Mouse (Mus musculus): Measurements from ENCODE around the gene Plod2. TPM values are rescaled to one million over a fixed set of nuclear protein-coding genes. Genes with fewer than 3 reads are reported as not detected.
A peak's percentile ranks its signal among the peaks of the same experiment; 100 is the strongest.

Plod2 gene
- polyA plus RNA-seq, 1 experiment from 2014 or later = 40.6 TPM

- WGBS = 84% methylated on average over 11 of the region's 11 CpGs
Measured at GRCm38 (mm10) chr9:92549811-92550490, 7.9 kb downstream of the Plod2 start.

GRCm38 (mm10) chr9:92550981-92551380 is 9.0 kb downstream of the Plod2 start:
- no peaks in the 10 kb centered on the region for H3K9me3 ChIP-seq (ENCODE audit: control insufficient read depth, low read length)
- ATAC-seq (ENCODE audit: low FRiP score) (no peak), DNase-seq (ENCODE audit: low spot score) (no peak)
- no peaks in the 10 kb centered on the region for H3K36me3 ChIP-seq (ENCODE audit: control insufficient read depth, insufficient read depth, low read length)
- no peaks in the 10 kb centered on the region for H3K27me3 ChIP-seq (ENCODE audit: control insufficient read depth, insufficient read depth, low read length)
- no peak overlapping the region for H3K4me3 ChIP-seq (ENCODE audit: low read depth, low read length)
- H3K4me1 ChIP-seq (replicated peaks; ENCODE audit: control insufficient read depth, insufficient read depth, low read length) = no peaks in the 10 kb centered on the region; the same call in 1 of the 2 replicates
- no peak overlapping the region for H3K27ac ChIP-seq (ENCODE audit: low read depth, low read length)
- 76% methylated on average over 2 of the region's 2 CpGs for WGBS
- H3K4me2 ChIP-seq (replicated peaks; ENCODE audit: low read depth, low read length) = no peak overlapping the region
- no peak overlapping the region for H3K9ac ChIP-seq (ENCODE audit: low read depth, low read length)

More at GRCm38 (mm10) chr9:92549811-92550490, 7.9 kb downstream of the Plod2 start:
- Histone ChIP-seq H3K4me2 (replicated peaks; ENCODE audit: low read depth, low read length) (no peak overlapping the region), H3K4me1 (replicated peaks; ENCODE audit: control insufficient read depth, insufficient read depth, low read length) (no peaks in the 10 kb centered on the region), H3K4me3 (ENCODE audit: low read depth, low read length) (no peak overlapping the region), H3K27ac (ENCODE audit: low read depth, low read length) (no peak overlapping the region), H3K9me3 (ENCODE audit: control insufficient read depth, low read length) (no peaks in the 10 kb centered on the region), H3K9ac (ENCODE audit: low read depth, low read length) (no peak overlapping the region), H3K36me3 (ENCODE audit: control insufficient read depth, insufficient read depth, low read length) (no peaks in the 10 kb centered on the region), H3K27me3 (ENCODE audit: control insufficient read depth, insufficient read depth, low read length) (no peaks in the 10 kb centered on the region)
- no peak for DNase-seq (ENCODE audit: low spot score)
- ATAC-seq (ENCODE audit: low FRiP score) = no peak

DNA sequence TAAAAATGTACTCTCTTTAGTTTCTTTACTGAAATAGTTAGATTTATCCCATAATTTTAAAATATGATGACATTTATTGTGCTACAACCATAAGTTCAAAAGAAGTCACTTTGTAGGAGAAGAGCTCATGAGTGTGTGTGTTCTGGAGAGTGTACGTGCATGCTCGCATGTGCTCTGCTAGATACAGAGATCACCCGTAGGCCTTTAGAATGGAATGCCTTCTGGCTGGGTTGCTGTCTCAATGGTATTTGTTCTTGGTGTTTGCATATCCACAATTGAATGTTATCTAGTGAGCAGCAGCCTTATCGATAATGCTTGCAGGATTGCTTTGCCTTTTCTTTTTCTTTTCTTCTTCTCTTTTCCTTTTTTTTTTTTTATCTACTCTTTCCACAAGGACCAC is 9.6 kb downstream of the Plod2 start:
- Histone ChIP-seq H3K27ac (ENCODE audit: low read depth, low read length) (no peak overlapping the region), H3K9me3 (ENCODE audit: control insufficient read depth, low read length) (no peaks in the 10 kb centered on the region), H3K27me3 (ENCODE audit: control insufficient read depth, insufficient read depth, low read length) (no peaks in the 10 kb centered on the region), H3K9ac (ENCODE audit: low read depth, low read length) (no peak overlapping the region), H3K4me2 (replicated peaks; ENCODE audit: low read depth, low read length) (no peak overlapping the region), H3K36me3 (ENCODE audit: control insufficient read depth, insufficient read depth, low read length) (no peaks in the 10 kb centered on the region), H3K4me3 (ENCODE audit: low read depth, low read length) (no peak overlapping the region), H3K4me1 (replicated peaks; ENCODE audit: control insufficient read depth, insufficient read depth, low read length) (no peaks in the 10 kb centered on the region; the same call in 1 of the 2 replicates)
- ATAC-seq (ENCODE audit: low FRiP score) (no peak), DNase-seq (ENCODE audit: low spot score) (no peak)
- 78% methylated on average over 4 of the region's 4 CpGs for WGBS

DNA sequence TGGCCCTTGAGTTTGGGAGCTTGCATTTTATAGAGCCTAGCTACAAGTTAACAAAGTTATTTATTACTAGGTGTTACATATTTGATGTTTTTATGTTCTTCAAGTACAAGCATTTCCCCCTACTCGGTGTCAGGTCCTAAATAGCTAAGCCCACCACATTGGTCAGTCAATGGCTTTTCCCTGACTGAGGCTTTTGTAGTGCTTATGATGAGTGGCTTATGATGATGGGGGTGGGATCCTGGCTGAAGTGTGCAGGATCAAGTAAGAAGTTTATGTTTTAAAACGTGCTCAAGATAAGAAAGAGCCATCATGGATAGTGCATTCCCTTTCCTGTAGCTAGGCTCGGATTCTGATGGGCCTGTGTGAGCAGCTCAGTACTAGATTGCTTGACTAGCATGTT is 10.7 kb downstream of the Plod2 start:
- Histone ChIP-seq H3K36me3 (ENCODE audit: control insufficient read depth, insufficient read depth, low read length) (no peaks in the 10 kb centered on the region), H3K9me3 (ENCODE audit: control insufficient read depth, low read length) (no peaks in the 10 kb centered on the region), H3K9ac (ENCODE audit: low read depth, low read length) (no peak overlapping the region), H3K4me1 (replicated peaks; ENCODE audit: control insufficient read depth, insufficient read depth, low read length) (no peaks in the 10 kb centered on the region; the same call in 1 of the 2 replicates), H3K4me2 (replicated peaks; ENCODE audit: low read depth, low read length) (no peak overlapping the region), H3K4me3 (ENCODE audit: low read depth, low read length) (no peak overlapping the region), H3K27ac (ENCODE audit: low read depth, low read length) (no peak overlapping the region), H3K27me3 (ENCODE audit: control insufficient read depth, insufficient read depth, low read length) (no peaks in the 10 kb centered on the region)
- 91% methylated on average over 3 of the region's 3 CpGs for WGBS
- no peak for ATAC-seq (ENCODE audit: low FRiP score)
- no peak for DNase-seq (ENCODE audit: low spot score)

GRCm38 (mm10) chr9:92555006-92555958 is 13.3 kb downstream of the Plod2 start:
- no peak overlapping the region for H3K4me2 ChIP-seq (replicated peaks; ENCODE audit: low read depth, low read length)
- no peaks in the 10 kb centered on the region; the same call in 1 of the 2 replicates for H3K4me1 ChIP-seq (replicated peaks; ENCODE audit: control insufficient read depth, insufficient read depth, low read length)
- DNase-seq (ENCODE audit: low spot score) (no peak), ATAC-seq (ENCODE audit: low FRiP score) (no peak)
- no peaks in the 10 kb centered on the region for H3K36me3 ChIP-seq (ENCODE audit: control insufficient read depth, insufficient read depth, low read length)
- H3K27me3 ChIP-seq (ENCODE audit: control insufficient read depth, insufficient read depth, low read length) = no peaks in the 10 kb centered on the region
- H3K9me3 ChIP-seq (ENCODE audit: control insufficient read depth, low read length) = no peaks in the 10 kb centered on the region
- 59% methylated on average over 6 of the region's 6 CpGs for WGBS
- no peak overlapping the region for H3K27ac ChIP-seq (ENCODE audit: low read depth, low read length)
- H3K9ac ChIP-seq (ENCODE audit: low read depth, low read length) = no peak overlapping the region
- no peak overlapping the region for H3K4me3 ChIP-seq (ENCODE audit: low read depth, low read length)

DNA sequence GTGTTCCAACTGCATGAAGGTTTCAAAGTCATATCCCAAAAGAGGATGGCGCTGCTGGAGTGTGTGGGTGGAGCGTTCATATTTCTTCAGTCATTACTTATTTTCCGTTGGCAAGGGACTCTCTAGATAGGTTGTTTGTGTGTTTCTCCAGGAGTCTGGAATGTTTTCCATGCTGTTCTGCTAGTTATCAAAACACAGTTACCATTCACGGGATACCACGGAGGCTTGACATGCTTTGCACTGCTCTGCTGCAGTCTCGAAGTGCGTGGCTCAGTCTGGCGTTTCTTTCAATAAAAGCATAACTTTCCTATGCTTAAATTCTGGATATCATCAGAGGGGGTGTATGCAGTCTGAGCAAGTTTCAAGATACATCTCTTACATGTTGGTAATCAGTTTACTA is 17.7 kb downstream of the Plod2 start:
- ATAC-seq (ENCODE audit: low FRiP score) (no peak), DNase-seq (ENCODE audit: low spot score) (no peak)
- 77% methylated on average over 8 of the region's 8 CpGs for WGBS
- Histone ChIP-seq H3K36me3 (ENCODE audit: control insufficient read depth, insufficient read depth, low read length) (no peaks in the 10 kb centered on the region), H3K4me3 (ENCODE audit: low read depth, low read length) (no peak overlapping the region), H3K9ac (ENCODE audit: low read depth, low read length) (no peak overlapping the region), H3K27me3 (ENCODE audit: control insufficient read depth, insufficient read depth, low read length) (no peaks in the 10 kb centered on the region), H3K4me2 (replicated peaks; ENCODE audit: low read depth, low read length) (no peak overlapping the region), H3K27ac (ENCODE audit: low read depth, low read length) (no peak overlapping the region), H3K9me3 (ENCODE audit: control insufficient read depth, low read length) (no peaks in the 10 kb centered on the region), H3K4me1 (replicated peaks; ENCODE audit: control insufficient read depth, insufficient read depth, low read length) (peaks cover 2% of the 10 kb centered on the region; the same call in 1 of the 2 replicates)

DNA sequence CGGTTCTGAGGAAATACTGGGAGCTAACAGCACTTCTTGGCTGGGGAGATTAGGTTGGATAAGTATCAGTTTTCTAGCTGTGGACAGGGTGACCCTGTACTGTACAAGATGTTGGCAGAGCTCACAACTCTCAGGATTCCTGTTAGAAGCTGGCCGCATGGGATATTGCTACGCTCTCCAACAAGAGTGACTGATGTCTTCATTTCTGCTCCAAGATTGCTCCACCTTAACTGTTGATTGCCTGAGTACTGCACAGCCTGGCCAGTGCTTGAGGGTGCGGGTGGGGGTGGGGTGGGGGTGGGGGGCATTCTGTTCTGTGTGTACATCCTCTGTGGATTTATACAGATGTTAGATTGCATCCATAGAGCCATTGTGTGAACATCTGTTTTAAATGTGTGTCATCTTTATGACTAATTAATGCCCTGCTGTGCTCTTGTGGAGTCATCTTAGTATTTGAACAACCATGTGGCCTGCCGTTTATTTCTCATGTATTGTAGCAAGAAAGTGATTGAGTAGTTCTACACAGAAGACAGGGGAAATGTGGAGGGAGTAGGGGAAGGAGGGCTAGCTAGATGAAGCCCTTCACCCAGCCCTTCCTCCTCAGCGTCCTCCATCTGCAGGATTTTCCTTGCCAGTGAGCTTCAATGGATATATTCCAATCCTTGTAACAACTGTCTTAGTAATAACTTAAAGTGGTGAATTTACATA is 19.0 kb downstream of the Plod2 start:
- 54% methylated on average over 6 of the region's 6 CpGs for WGBS
- Histone ChIP-seq H3K4me2 (replicated peaks; ENCODE audit: low read depth, low read length) (no peak overlapping the region), H3K36me3 (ENCODE audit: control insufficient read depth, insufficient read depth, low read length) (no peaks in the 10 kb centered on the region), H3K27me3 (ENCODE audit: control insufficient read depth, insufficient read depth, low read length) (no peaks in the 10 kb centered on the region), H3K9me3 (ENCODE audit: control insufficient read depth, low read length) (no peaks in the 10 kb centered on the region), H3K9ac (ENCODE audit: low read depth, low read length) (no peak overlapping the region), H3K4me1 (replicated peaks; ENCODE audit: control insufficient read depth, insufficient read depth, low read length) (0 out of 2 replicates have a peak, but pooled peaks cover 2% of the 10 kb centered on the region), H3K27ac (ENCODE audit: low read depth, low read length) (no peak overlapping the region), H3K4me3 (ENCODE audit: low read depth, low read length) (no peak overlapping the region)
- no peak for DNase-seq (ENCODE audit: low spot score)
- ATAC-seq (ENCODE audit: low FRiP score) = peak; percentile 53

DNA sequence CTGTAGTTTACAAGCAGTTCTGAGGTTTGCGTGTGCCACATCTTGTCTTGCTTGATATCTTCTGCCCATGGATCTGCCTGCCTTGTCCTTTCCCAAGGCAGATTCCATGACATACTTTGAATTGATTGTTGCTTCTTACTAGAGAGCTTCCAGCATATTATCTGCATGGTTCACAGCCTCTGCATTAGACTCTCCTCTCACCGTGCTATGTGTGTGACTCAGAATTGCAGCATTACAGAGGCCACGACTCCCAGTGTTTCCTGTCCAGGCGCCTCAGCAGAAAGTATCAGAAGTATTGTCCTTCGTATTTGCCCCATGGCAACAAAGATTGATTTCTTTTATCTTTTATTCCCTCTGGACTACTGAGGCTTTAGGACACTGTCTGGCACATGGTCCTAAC is 20.4 kb downstream of the Plod2 start:
- 0 out of 2 replicates have a peak, but pooled peaks cover 2% of the 10 kb centered on the region for H3K4me1 ChIP-seq (replicated peaks; ENCODE audit: control insufficient read depth, insufficient read depth, low read length)
- ATAC-seq (ENCODE audit: low FRiP score) (no peak), DNase-seq (ENCODE audit: low spot score) (no peak)
- no peak overlapping the region for H3K4me3 ChIP-seq (ENCODE audit: low read depth, low read length)
- WGBS = 84% methylated on average over 5 of the region's 5 CpGs
- H3K27ac ChIP-seq (ENCODE audit: low read depth, low read length) = no peak overlapping the region
- no peaks in the 10 kb centered on the region for H3K36me3 ChIP-seq (ENCODE audit: control insufficient read depth, insufficient read depth, low read length)
- no peaks in the 10 kb centered on the region for H3K27me3 ChIP-seq (ENCODE audit: control insufficient read depth, insufficient read depth, low read length)
- no peak overlapping the region for H3K9ac ChIP-seq (ENCODE audit: low read depth, low read length)
- no peaks in the 10 kb centered on the region for H3K9me3 ChIP-seq (ENCODE audit: control insufficient read depth, low read length)
- no peak overlapping the region for H3K4me2 ChIP-seq (replicated peaks; ENCODE audit: low read depth, low read length)

Data from hindbrain, embryonic 11.5 days (tissue).